Mouse (Mus musculus) stomach, embryonic 16.5 days (tissue): ENCODE results near the gene Tmed8. TPM values are rescaled to one million over a fixed set of nuclear protein-coding genes. Genes with fewer than 3 reads are reported as not detected.

Experiments
- ATAC-seq: fragments of 200-750 bp; cut with Nextera tagmentation; 2 replicates; pipeline ENCODE4 v1.8.0; 2017; ENCODE audit warnings: moderate number of reproducible peaks, moderate TSS enrichment; ENCODE audit not compliant: insufficient read depth, low FRiP score
- H3K27ac ChIP-seq: fragments of 300-500 bp; sonication (generic); 2 replicates; pipeline ENCODE4 v1.5.1; 2014; ENCODE audit warnings: low read length
- H3K27me3 ChIP-seq: fragments of 300-500 bp; sonication (generic); 2 replicates; pipeline ENCODE4 v1.6.1; 2014; ENCODE audit warnings: low read length, control low read depth, mixed read lengths; ENCODE audit not compliant: control insufficient read depth, insufficient read depth
- H3K36me3 ChIP-seq: fragments of 300-500 bp; sonication (generic); 2 replicates; pipeline ENCODE4 v1.6.1; 2014; ENCODE audit warnings: low read length; ENCODE audit not compliant: control insufficient read depth, insufficient read depth
- H3K4me1 ChIP-seq: fragments of 300-500 bp; sonication (generic); 2 replicates; pipeline ENCODE4 v1.6.1; 2014; ENCODE audit warnings: low read length, control low read depth, mixed read lengths; ENCODE audit not compliant: control insufficient read depth, insufficient read depth
- H3K4me2 ChIP-seq: fragments of 300-500 bp; sonication (generic); 2 replicates; pipeline ENCODE4 v1.6.1; 2014; ENCODE audit warnings: low read depth, low read length, mixed read lengths
- H3K4me3 ChIP-seq: fragments of 300-500 bp; sonication (generic); replicated peaks from 2 replicates; pipeline ENCODE4 v1.5.1; 2014; ENCODE audit warnings: mild to moderate bottlenecking, low read length
- H3K9ac ChIP-seq: fragments of 300-500 bp; sonication (generic); 2 replicates; pipeline ENCODE4 v1.6.1; 2014; ENCODE audit warnings: low read length
- H3K9me3 ChIP-seq: fragments of 300-500 bp; sonication (generic); replicated peaks from 2 replicates; pipeline ENCODE4 v1.6.1; 2016; ENCODE audit warnings: low read length, control low read depth; ENCODE audit not compliant: control insufficient read depth
- WGBS: fragments of 180-500 bp; shearing (Covaris S2); extraction: QIAGEN DNeasy Blood & Tissue Kit; methylation state at CpG from one replicate; pipeline ENCODE4 v1.1.7; 2014; 5-methylcytosine and 5-hydroxymethylcytosine counted together
- polyA plus RNA-seq: library from polyadenylated mRNA; unstranded; fragments of >200 nt; fragmentation: Nextera tagmentation; extraction: Ambion mirVana; gene quantifications from 2 replicates; pipeline ENCODE4 v1.2.1, GENCODE M21; 2015

Tmed8 gene
- polyA plus RNA-seq = 2.3 and 2.8 TPM in 2 replicates

GRCm38 (mm10) chr12:87199973-87200586, at the start of gene Tmed8:
Tmed8 (minus strand) TSS chr12:87200454.
- Histone ChIP-seq H3K9me3 (no peaks in the 10 kb centered on the region), H3K4me1 (peaks cover 8% of the 10 kb centered on the region; the same call in 1 of the 2 replicates), H3K9ac (peak within 1 kb of the TSS; percentile 95), H3K36me3 (no peaks in the 10 kb centered on the region), H3K27ac (peak within 1 kb of the TSS; percentile 33; the same call in 1 of the 2 replicates), H3K27me3 (no peaks in the 10 kb centered on the region), H3K4me3 (peak within 1 kb of the TSS; percentile 92), H3K4me2 (peak within 1 kb of the TSS; percentile 93)
- under 1% methylated on average over 69 of the region's 70 CpGs for WGBS
- peak; percentile 92 for ATAC-seq

GRCm38 (mm10) chr12:87238632-87239031, 38.4 kb upstream of the Tmed8 start, which contains the start of gene Noxred1:
Noxred1 (minus strand) TSS chr12:87238732.
- H3K36me3 ChIP-seq = peaks cover 5% of the 10 kb centered on the region; the same call in 1 of the 2 replicates
- H3K9me3 ChIP-seq = no peaks in the 10 kb centered on the region
- no peak within 1 kb of the TSS for H3K4me3 ChIP-seq
- H3K9ac ChIP-seq = no peak within 1 kb of the TSS
- no peak for ATAC-seq
- 96% methylated on average over 1 of the region's 1 CpGs for WGBS
- no peak within 1 kb of the TSS for H3K4me2 ChIP-seq
- H3K4me1 ChIP-seq = no peaks in the 10 kb centered on the region
- no peak within 1 kb of the TSS for H3K27ac ChIP-seq
- no peaks in the 10 kb centered on the region for H3K27me3 ChIP-seq

- H3K4me3 ChIP-seq = no peak overlapping the region
- H3K36me3 ChIP-seq = peaks cover 5% of the 10 kb centered on the region; the same call in 1 of the 2 replicates
- H3K9me3 ChIP-seq = no peaks in the 10 kb centered on the region
- WGBS = 76% methylated on average over 5 of the region's 5 CpGs
- H3K9ac ChIP-seq = no peak overlapping the region
- no peak for ATAC-seq
- H3K27me3 ChIP-seq = no peaks in the 10 kb centered on the region
- H3K4me1 ChIP-seq = no peaks in the 10 kb centered on the region
- no peak overlapping the region for H3K4me2 ChIP-seq
- no peak overlapping the region for H3K27ac ChIP-seq
These were observed 36.7 kb upstream of the Tmed8 start for GRCm38 (mm10) chr12:87236882-87237483.

GRCm38 (mm10) chr12:87230379-87230895, 30.2 kb upstream of the Tmed8 start:
- ATAC-seq = no peak
- H3K9me3 ChIP-seq = no peaks in the 10 kb centered on the region
- no peaks in the 10 kb centered on the region for H3K27me3 ChIP-seq
- H3K4me1 ChIP-seq = no peaks in the 10 kb centered on the region
- no peak overlapping the region for H3K4me3 ChIP-seq
- H3K36me3 ChIP-seq = no peaks in the 10 kb centered on the region
- no peak overlapping the region for H3K4me2 ChIP-seq
- no peak overlapping the region for H3K9ac ChIP-seq
- H3K27ac ChIP-seq = no peak overlapping the region

- no peak for ATAC-seq
- 83% methylated on average over 2 of the region's 2 CpGs for WGBS
These were observed 29.4 kb upstream of the Tmed8 start for GRCm38 (mm10) chr12:87229633-87230032.

GRCm38 (mm10) chr12:87226801-87227200, 26.5 kb upstream of the Tmed8 start:
- H3K4me1 ChIP-seq = no peaks in the 10 kb centered on the region
- H3K27me3 ChIP-seq = no peaks in the 10 kb centered on the region
- H3K9me3 ChIP-seq = no peaks in the 10 kb centered on the region
- no peak overlapping the region for H3K4me3 ChIP-seq
- 67% methylated on average over 7 of the region's 7 CpGs for WGBS
- no peak overlapping the region for H3K27ac ChIP-seq
- no peak overlapping the region for H3K4me2 ChIP-seq
- no peak for ATAC-seq
- no peaks in the 10 kb centered on the region for H3K36me3 ChIP-seq
- no peak overlapping the region for H3K9ac ChIP-seq

More at GRCm38 (mm10) chr12:87229633-87230032, 29.4 kb upstream of the Tmed8 start:
- H3K4me2 ChIP-seq = no peak overlapping the region
- no peak overlapping the region for H3K27ac ChIP-seq
- no peaks in the 10 kb centered on the region for H3K9me3 ChIP-seq
- H3K4me3 ChIP-seq = no peak overlapping the region
- no peaks in the 10 kb centered on the region for H3K27me3 ChIP-seq
- no peak overlapping the region for H3K9ac ChIP-seq
- no peaks in the 10 kb centered on the region for H3K4me1 ChIP-seq
- no peaks in the 10 kb centered on the region for H3K36me3 ChIP-seq

- H3K4me3 ChIP-seq = no peak overlapping the region
- H3K9me3 ChIP-seq = no peaks in the 10 kb centered on the region
- ATAC-seq = no peak
- WGBS = 66% methylated on average over 10 of the region's 10 CpGs
- H3K27ac ChIP-seq = no peak overlapping the region
- H3K36me3 ChIP-seq = no peaks in the 10 kb centered on the region
- no peaks in the 10 kb centered on the region for H3K27me3 ChIP-seq
- H3K4me2 ChIP-seq = no peak overlapping the region
- no peaks in the 10 kb centered on the region for H3K4me1 ChIP-seq
- H3K9ac ChIP-seq = no peak overlapping the region
These were observed 24.7 kb upstream of the Tmed8 start for GRCm38 (mm10) chr12:87224950-87225349.

GRCm38 (mm10) chr12:87219362-87219761, 19.1 kb upstream of the Tmed8 start:
- Histone ChIP-seq H3K27ac (no peak overlapping the region), H3K36me3 (no peaks in the 10 kb centered on the region), H3K4me1 (no peaks in the 10 kb centered on the region), H3K4me3 (no peak overlapping the region), H3K9me3 (no peaks in the 10 kb centered on the region), H3K4me2 (no peak overlapping the region), H3K9ac (no peak overlapping the region), H3K27me3 (no peaks in the 10 kb centered on the region)
- WGBS = 53% methylated on average over 7 of the region's 7 CpGs
- no peak for ATAC-seq

- Histone ChIP-seq H3K9ac (no peak overlapping the region), H3K27me3 (no peaks in the 10 kb centered on the region), H3K27ac (no peak overlapping the region), H3K4me3 (no peak overlapping the region), H3K9me3 (no peaks in the 10 kb centered on the region), H3K4me2 (no peak overlapping the region), H3K4me1 (no peaks in the 10 kb centered on the region), H3K36me3 (no peaks in the 10 kb centered on the region)
- no peak for ATAC-seq
These were observed 17.3 kb upstream of the Tmed8 start for GRCm38 (mm10) chr12:87217596-87217995.
